Mouse (Mus musculus) midbrain, embryonic 13.5 days (tissue): ENCODE measurements around the gene Cadm2. TPM values are rescaled to one million over a fixed set of nuclear protein-coding genes. Genes with fewer than 3 reads are reported as not detected.
A peak's percentile ranks its signal among the peaks of the same experiment; 100 is the strongest.

Experiments used
- ATAC-seq: fragments of 200-750 bp; cut with Nextera tagmentation; 2 replicates; pipeline ENCODE4 v1.8.0; 2017; ENCODE audit warnings: mild to moderate bottlenecking, moderate TSS enrichment, moderate library complexity
- H3K27ac ChIP-seq: fragments of 300-500 bp; sonication (generic); 2 replicates; pipeline ENCODE4 v1.5.1; 2015; ENCODE audit warnings: inconsistent platforms, mild to moderate bottlenecking, moderate library complexity
- H3K27me3 ChIP-seq: fragments of 300-500 bp; sonication (generic); 2 replicates; pipeline ENCODE4 v1.6.1; 2015; ENCODE audit warnings: mild to moderate bottlenecking, inconsistent platforms
- H3K36me3 ChIP-seq: fragments of 300-500 bp; sonication (generic); 2 replicates; pipeline ENCODE4 v1.6.1; 2015; ENCODE audit warnings: mild to moderate bottlenecking, inconsistent platforms
- H3K4me1 ChIP-seq: fragments of 300-500 bp; sonication (generic); replicated peaks from 2 replicates; pipeline ENCODE4 v1.6.1; 2015; ENCODE audit warnings: inconsistent platforms
- H3K4me2 ChIP-seq: fragments of 300-500 bp; sonication (generic); replicated peaks from 2 replicates; pipeline ENCODE4 v1.6.1; 2015; ENCODE audit warnings: moderate library complexity, mild to moderate bottlenecking, inconsistent platforms
- H3K4me3 ChIP-seq: fragments of 300-500 bp; sonication (generic); replicated peaks from 2 replicates; pipeline ENCODE4 v1.5.1; 2015; ENCODE audit warnings: mild to moderate bottlenecking, inconsistent platforms
- H3K9ac ChIP-seq: fragments of 300-500 bp; sonication (generic); replicated peaks from 2 replicates; pipeline ENCODE4 v1.6.1; 2015; ENCODE audit warnings: mild to moderate bottlenecking, inconsistent platforms
- H3K9me3 ChIP-seq: fragments of 300-500 bp; sonication (generic); 2 replicates; pipeline ENCODE4 v1.6.1; 2016; ENCODE audit warnings: mild to moderate bottlenecking, inconsistent platforms
- WGBS: fragments of 180-500 bp; shearing (Covaris S2); methylation state at CpG from one replicate; pipeline ENCODE4 v1.1.7; 2015; 5-methylcytosine and 5-hydroxymethylcytosine counted together
- polyA plus RNA-seq: library from polyadenylated mRNA; unstranded; fragments of >200 nt; fragmentation: Nextera tagmentation; extraction: Ambion mirVana; gene quantifications from 2 replicates; pipeline ENCODE4 v1.2.1, GENCODE M21; 2015

Gene Cadm2
- polyA plus RNA-seq, 1 experiment from 2014 or later = 29.1 TPM

- no peak for ATAC-seq
- Histone ChIP-seq H3K36me3 (no peaks in the 10 kb centered on the region), H3K4me3 (no peak overlapping the region), H3K27ac (no peak overlapping the region), H3K9ac (no peak overlapping the region), H3K9me3 (no peaks in the 10 kb centered on the region), H3K4me1 (no peaks in the 10 kb centered on the region), H3K4me2 (no peak overlapping the region), H3K27me3 (no peaks in the 10 kb centered on the region)
- WGBS = 92% methylated on average over 12 of the region's 12 CpGs
Measured at GRCm38 (mm10) chr16:66919889-66920402, 700.8 kb downstream of the Cadm2 start.

- no peak overlapping the region for H3K9ac ChIP-seq
- no peak for ATAC-seq
- no peak overlapping the region for H3K27ac ChIP-seq
- WGBS = 84% methylated on average over 3 of the region's 3 CpGs
- no peaks in the 10 kb centered on the region for H3K36me3 ChIP-seq
- no peak overlapping the region for H3K4me2 ChIP-seq
- H3K27me3 ChIP-seq = no peaks in the 10 kb centered on the region
- no peak overlapping the region for H3K4me3 ChIP-seq
- H3K9me3 ChIP-seq = no peaks in the 10 kb centered on the region
- no peaks in the 10 kb centered on the region for H3K4me1 ChIP-seq
Measured at GRCm38 (mm10) chr16:66901801-66902200, 718.9 kb downstream of the Cadm2 start.

GRCm38 (mm10) chr16:66900664-66901063 is 720.0 kb downstream of the Cadm2 start:
- no peaks in the 10 kb centered on the region for H3K27me3 ChIP-seq
- ATAC-seq = peak; percentile 56; the same call in 1 of the 2 replicates
- no peak overlapping the region for H3K4me2 ChIP-seq
- no peak overlapping the region for H3K4me3 ChIP-seq
- no peak overlapping the region for H3K27ac ChIP-seq
- 56% methylated on average over 4 of the region's 4 CpGs for WGBS
- no peaks in the 10 kb centered on the region for H3K36me3 ChIP-seq
- no peak overlapping the region for H3K9ac ChIP-seq
- H3K9me3 ChIP-seq = no peaks in the 10 kb centered on the region
- H3K4me1 ChIP-seq = no peaks in the 10 kb centered on the region

GRCm38 (mm10) chr16:66892359-66892758 is 728.3 kb downstream of the Cadm2 start:
- WGBS = 84% methylated on average over 6 of the region's 6 CpGs
- H3K27me3 ChIP-seq = no peaks in the 10 kb centered on the region
- ATAC-seq = no peak
- H3K27ac ChIP-seq = no peak overlapping the region
- no peaks in the 10 kb centered on the region for H3K4me1 ChIP-seq
- no peak overlapping the region for H3K4me3 ChIP-seq
- no peaks in the 10 kb centered on the region for H3K36me3 ChIP-seq
- no peak overlapping the region for H3K9ac ChIP-seq
- no peak overlapping the region for H3K4me2 ChIP-seq
- no peaks in the 10 kb centered on the region for H3K9me3 ChIP-seq

- 75% methylated on average over 6 of the region's 6 CpGs for WGBS
Measured at GRCm38 (mm10) chr16:66891559-66892247, 729.0 kb downstream of the Cadm2 start.

GRCm38 (mm10) chr16:66889907-66890306 is 730.8 kb downstream of the Cadm2 start:
- Histone ChIP-seq H3K9me3 (no peaks in the 10 kb centered on the region), H3K27me3 (no peaks in the 10 kb centered on the region), H3K4me2 (no peak overlapping the region), H3K4me3 (no peak overlapping the region), H3K27ac (no peak overlapping the region), H3K36me3 (no peaks in the 10 kb centered on the region), H3K9ac (no peak overlapping the region), H3K4me1 (no peaks in the 10 kb centered on the region)
- 90% methylated on average over 8 of the region's 8 CpGs for WGBS
- ATAC-seq = no peak

More at GRCm38 (mm10) chr16:66891559-66892247, 729.0 kb downstream of the Cadm2 start:
- no peak for ATAC-seq
- Histone ChIP-seq H3K9ac (no peak overlapping the region), H3K4me2 (no peak overlapping the region), H3K36me3 (no peaks in the 10 kb centered on the region), H3K4me3 (no peak overlapping the region), H3K27me3 (no peaks in the 10 kb centered on the region), H3K4me1 (no peaks in the 10 kb centered on the region), H3K9me3 (no peaks in the 10 kb centered on the region), H3K27ac (no peak overlapping the region)

- 60% methylated on average over 3 of the region's 3 CpGs for WGBS
- Histone ChIP-seq H3K9ac (no peak overlapping the region), H3K4me1 (no peaks in the 10 kb centered on the region), H3K27ac (no peak overlapping the region), H3K4me3 (no peak overlapping the region), H3K4me2 (no peak overlapping the region), H3K27me3 (no peaks in the 10 kb centered on the region), H3K36me3 (no peaks in the 10 kb centered on the region), H3K9me3 (no peaks in the 10 kb centered on the region)
- no peak for ATAC-seq
Measured at GRCm38 (mm10) chr16:66882597-66882996, 738.1 kb downstream of the Cadm2 start.

- no peak for ATAC-seq
- H3K27me3 ChIP-seq = no peaks in the 10 kb centered on the region
- WGBS = 82% methylated on average over 3 of the region's 3 CpGs
- no peaks in the 10 kb centered on the region for H3K4me1 ChIP-seq
- no peak overlapping the region for H3K4me2 ChIP-seq
- no peak overlapping the region for H3K27ac ChIP-seq
- no peak overlapping the region for H3K4me3 ChIP-seq
- H3K9ac ChIP-seq = no peak overlapping the region
- no peaks in the 10 kb centered on the region for H3K36me3 ChIP-seq
- H3K9me3 ChIP-seq = no peaks in the 10 kb centered on the region
Measured at GRCm38 (mm10) chr16:66871201-66871600, 749.5 kb downstream of the Cadm2 start.

GRCm38 (mm10) chr16:66851047-66851446 is 769.7 kb downstream of the Cadm2 start:
- H3K4me1 ChIP-seq = no peaks in the 10 kb centered on the region
- 63% methylated on average over 3 of the region's 3 CpGs for WGBS
- ATAC-seq = no peak
- no peak overlapping the region for H3K27ac ChIP-seq
- no peaks in the 10 kb centered on the region for H3K9me3 ChIP-seq
- H3K4me3 ChIP-seq = no peak overlapping the region
- H3K9ac ChIP-seq = no peak overlapping the region
- no peaks in the 10 kb centered on the region for H3K27me3 ChIP-seq
- no peak overlapping the region for H3K4me2 ChIP-seq
- no peaks in the 10 kb centered on the region for H3K36me3 ChIP-seq

GRCm38 (mm10) chr16:66824866-66825265 is 795.8 kb downstream of the Cadm2 start:
- no peak overlapping the region for H3K9ac ChIP-seq
- 87% methylated on average over 3 of the region's 3 CpGs for whole genome bisulfite sequencing
- no peaks in the 10 kb centered on the region for H3K36me3 ChIP-seq
- H3K27ac ChIP-seq = no peak overlapping the region
- ATAC-seq = no peak
- no peaks in the 10 kb centered on the region for H3K27me3 ChIP-seq
- no peaks in the 10 kb centered on the region for H3K9me3 ChIP-seq
- no peak overlapping the region for H3K4me3 ChIP-seq
- H3K4me2 ChIP-seq = no peak overlapping the region
- H3K4me1 ChIP-seq = no peaks in the 10 kb centered on the region

GRCm38 (mm10) chr16:66811495-66811894 is 809.2 kb downstream of the Cadm2 start:
- Histone ChIP-seq H3K27me3 (no peaks in the 10 kb centered on the region), H3K4me2 (no peak overlapping the region), H3K4me3 (no peak overlapping the region), H3K4me1 (no peaks in the 10 kb centered on the region), H3K9me3 (no peaks in the 10 kb centered on the region), H3K36me3 (no peaks in the 10 kb centered on the region), H3K27ac (no peak overlapping the region), H3K9ac (no peak overlapping the region)
- no peak for ATAC-seq

GRCm38 (mm10) chr16:66798204-66798603 is 822.5 kb downstream of the Cadm2 start:
- H3K9ac ChIP-seq = no peak overlapping the region
- no peak overlapping the region for H3K4me2 ChIP-seq
- no peak overlapping the region for H3K27ac ChIP-seq
- H3K27me3 ChIP-seq = no peaks in the 10 kb centered on the region
- ATAC-seq = no peak
- no peaks in the 10 kb centered on the region for H3K36me3 ChIP-seq
- H3K4me3 ChIP-seq = no peak overlapping the region
- no peaks in the 10 kb centered on the region for H3K9me3 ChIP-seq
- H3K4me1 ChIP-seq = no peaks in the 10 kb centered on the region
- 80% methylated on average over 3 of the region's 3 CpGs for WGBS

GRCm38 (mm10) chr16:66793067-66793466 is 827.6 kb downstream of the Cadm2 start:
- Histone ChIP-seq H3K4me3 (no peak overlapping the region), H3K9me3 (no peaks in the 10 kb centered on the region), H3K36me3 (no peaks in the 10 kb centered on the region), H3K27ac (no peak overlapping the region), H3K4me2 (no peak overlapping the region), H3K9ac (no peak overlapping the region), H3K4me1 (no peaks in the 10 kb centered on the region), H3K27me3 (no peaks in the 10 kb centered on the region)
- no peak for ATAC-seq
- 93% methylated on average over 3 of the region's 3 CpGs for WGBS
